Mouse (Mus musculus): ENCODE results near the gene Esr1.

DNA sequence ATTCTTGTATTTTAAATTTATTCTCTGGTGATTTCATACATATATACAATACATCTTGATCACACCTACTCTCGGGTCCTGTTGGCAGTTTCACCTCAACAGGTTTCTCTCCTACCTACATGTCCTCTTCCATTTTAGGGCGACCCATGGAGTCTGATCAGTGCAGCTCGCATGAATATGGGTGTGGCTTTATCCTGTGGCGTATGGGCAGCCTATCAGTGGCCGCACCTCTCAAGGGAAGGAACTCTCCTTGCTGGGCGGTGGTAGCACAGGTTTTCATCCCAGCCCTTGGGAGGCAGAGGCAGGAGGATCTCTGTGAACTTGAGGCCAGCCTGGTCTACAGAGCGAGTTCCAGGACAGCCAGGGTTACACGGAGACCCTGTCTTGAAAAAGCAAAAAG is 15.6 kb downstream of the Esr1 start:
- no peak for TF ChIP-seq CTCF (IDR thresholded peaks at IDR 0.05; ENCODE audit: insufficient read depth, low read length)
- TF ChIP-seq POLR2A (IDR thresholded peaks at IDR 0.05; ENCODE audit: borderline replicate concordance, extremely low read depth, low read depth, low read length) = no peak
